Mouse (Mus musculus) MEL-GATA-1-ER (cell line): ENCODE data around the gene Tmem19.

Experiments used
- DNase-seq: peaks from one replicate; pipeline ENCODE4 v3.0.0-alpha.2; 2012; ENCODE audit warnings: low read depth; ENCODE audit errors: extremely low read depth

The Tmem19 gene

DNA sequence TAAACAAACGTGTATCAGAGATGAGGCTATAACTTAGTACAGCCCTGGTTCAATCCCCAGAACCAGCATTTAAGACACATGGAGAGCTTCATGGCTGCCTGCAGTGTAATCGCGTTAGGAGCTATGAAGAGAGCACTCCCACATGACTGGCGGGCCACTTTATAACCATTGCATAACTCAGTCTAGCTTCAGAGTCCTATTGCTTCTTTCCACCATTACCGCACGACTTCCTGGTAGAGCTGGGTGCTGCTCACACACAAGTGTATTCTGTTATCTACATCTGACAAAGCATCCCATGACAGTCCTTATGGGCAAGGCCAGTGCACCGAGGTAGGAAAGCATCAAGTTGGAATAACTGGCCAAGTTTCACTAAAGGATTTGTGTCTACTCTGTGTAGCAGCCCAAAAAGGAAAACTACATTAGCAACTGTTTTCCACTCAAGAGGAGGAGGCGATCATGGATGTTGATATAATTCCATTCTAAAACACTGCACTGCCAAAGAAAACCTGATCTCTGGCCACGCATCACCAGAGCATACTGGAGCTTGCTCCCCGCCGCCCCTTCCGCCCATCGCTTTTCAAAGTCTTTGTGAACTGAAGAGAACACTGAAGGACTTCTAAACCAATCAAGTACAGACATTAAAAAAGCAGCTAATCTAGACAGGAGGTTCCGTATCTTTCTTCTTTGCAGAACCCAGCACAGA is 50.9 kb downstream of the Tmem19 start:
- no peak for DNase-seq

- no peak for DNase-seq
Observed at GRCm38 (mm10) chr10:115309191-115309590, 53.1 kb downstream of the Tmem19 start.

- no peak for DNase-seq
Observed at GRCm38 (mm10) chr10:115307331-115307875, 54.9 kb downstream of the Tmem19 start.

GRCm38 (mm10) chr10:115298683-115299082 is 63.6 kb downstream of the Tmem19 start:
- DNase-seq: no peak

- no peak for DNase-seq
Observed at GRCm38 (mm10) chr10:115297582-115297981, 64.7 kb downstream of the Tmem19 start.

- no peak for DNase-seq
Observed at GRCm38 (mm10) chr10:115296401-115296935, 65.8 kb downstream of the Tmem19 start.

GRCm38 (mm10) chr10:115295162-115295561 is 67.1 kb downstream of the Tmem19 start:
- no peak for DNase-seq

DNA sequence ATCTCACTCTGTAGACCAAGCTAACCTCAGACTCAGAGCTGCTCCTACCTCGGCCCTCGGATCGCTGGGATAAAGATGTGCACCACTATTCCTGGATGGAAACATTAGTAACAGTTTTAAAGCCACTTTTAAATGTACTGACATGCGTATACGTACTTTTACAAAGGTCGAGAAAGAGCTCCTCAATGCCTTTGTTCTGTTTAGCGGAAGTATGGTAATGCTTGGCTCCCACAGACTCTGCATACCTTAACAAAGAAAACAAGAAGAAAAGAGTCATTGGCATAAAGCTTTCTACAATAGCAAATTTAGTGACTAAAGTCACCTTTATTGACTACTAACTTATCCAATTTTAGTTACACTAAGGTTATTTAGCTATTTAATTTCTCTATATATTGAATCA is 67.6 kb downstream of the Tmem19 start:
- DNase-seq: no peak

DNA sequence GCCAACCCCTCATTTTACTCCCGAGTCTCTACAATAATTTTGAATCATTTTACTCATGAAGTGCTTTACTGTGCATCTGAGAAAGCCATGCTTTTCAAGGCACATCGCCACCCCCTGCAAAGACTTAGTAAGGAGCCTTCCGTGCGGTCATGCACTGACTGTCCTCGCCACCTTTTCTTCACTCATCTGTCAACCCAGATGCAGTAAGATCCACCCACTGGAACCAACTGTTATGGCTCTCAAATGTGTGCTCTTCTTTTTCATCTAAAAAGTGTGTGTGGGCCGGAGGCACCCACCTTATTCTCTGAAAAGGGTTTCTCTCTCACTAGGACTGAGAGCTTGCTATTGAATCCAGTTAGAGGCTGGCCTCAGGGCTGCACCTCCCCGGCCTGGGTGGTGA is 68.4 kb downstream of the Tmem19 start:
- DNase-seq: no peak

GRCm38 (mm10) chr10:115290671-115291070 is 71.6 kb downstream of the Tmem19 start:
- DNase-seq: no peak
